Mouse (Mus musculus) liver, adult 2 months (tissue): ENCODE data around the gene Nt5m. TPM values are rescaled to one million over a fixed set of nuclear protein-coding genes. Genes with fewer than 3 reads are reported as not detected.

ENCODE experiments used
- DNase-seq: peaks from one replicate; pipeline ENCODE4 v3.0.0-alpha.2; 2011; ENCODE audit warnings: low read depth, low spot score; ENCODE audit errors: extremely low read depth
- H3K27ac ChIP-seq: fragments of 200-500 bp; replicated peaks from 2 replicates; pipeline ENCODE4 v1.5.1; 2012; ENCODE audit warnings: low read depth, mild to moderate bottlenecking, control low read depth, inconsistent platforms, low read length; ENCODE audit not compliant: insufficient read depth
- H3K27me3 ChIP-seq: fragments of 200-500 bp; 2 replicates; pipeline ENCODE4 v1.6.1; 2012; ENCODE audit warnings: mild to moderate bottlenecking, moderate library complexity, low read length, inconsistent platforms; ENCODE audit not compliant: control insufficient read depth, insufficient read depth
- H3K36me3 ChIP-seq: fragments of 200-500 bp; 2 replicates; pipeline ENCODE4 v1.6.1; 2012; ENCODE audit warnings: low read length, inconsistent platforms; ENCODE audit not compliant: control insufficient read depth, insufficient read depth
- H3K4me1 ChIP-seq: fragments of 200-500 bp; 2 replicates; pipeline ENCODE4 v1.6.1; 2011; ENCODE audit warnings: low read length; ENCODE audit not compliant: control insufficient read depth, insufficient read depth
- H3K4me3 ChIP-seq: fragments of 200-500 bp; 2 replicates; pipeline ENCODE4 v1.5.1; 2011; ENCODE audit warnings: low read depth, mild to moderate bottlenecking, control low read depth, low read length, moderate library complexity; ENCODE audit not compliant: insufficient read depth
- H3K79me2 ChIP-seq: fragments of 200-500 bp; 2 replicates; pipeline ENCODE4 v1.6.1; 2012; ENCODE audit warnings: inconsistent platforms, mild to moderate bottlenecking, low read length, moderate library complexity; ENCODE audit not compliant: control insufficient read depth, insufficient read depth
- H3K9ac ChIP-seq: fragments of 200-500 bp; 2 replicates; pipeline ENCODE4 v1.6.1; 2012; ENCODE audit warnings: low read depth, mild to moderate bottlenecking, control low read depth, inconsistent platforms, low read length
- CTCF ChIP-seq: fragments of 200-500 bp; IDR thresholded peaks from 2 replicates; pipeline ENCODE4 v1.5.1; 2011; ENCODE audit warnings: low read depth, low read length, control low read depth
- POLR2A ChIP-seq: fragments of 200-500 bp; IDR thresholded peaks from 2 replicates; pipeline ENCODE4 v1.6.1; 2011; ENCODE audit warnings: low read length, control low read depth; ENCODE audit not compliant: insufficient read depth; ENCODE audit errors: extremely low read depth
- WGBS: fragments of 180-500 bp; shearing (Covaris S2); methylation state at CpG from one replicate; pipeline ENCODE4 v1.1.7; 2018; 5-methylcytosine and 5-hydroxymethylcytosine counted together
- polyA plus RNA-seq: library from polyadenylated mRNA; depleted of rRNA; stranded (reverse); fragments of >200 nt; gene quantifications from 2 replicates; pipeline ENCODE4 v1.2.3, GENCODE M21; 2012
- total RNA-seq: library from RNA; depleted of rRNA; stranded (reverse); fragments of >200 nt; gene quantifications from 2 replicates; pipeline ENCODE4 v1.2.3, GENCODE M21; 2014

Nt5m gene
- total and polyA plus RNA-seq, 2 experiments: 6.9 to 19.3 TPM

- peak overlapping the region; percentile 63 for H3K4me3 ChIP-seq
- peak overlapping the region; percentile 84; the same call in 1 of the 2 replicates for H3K9ac ChIP-seq
- peaks cover 12% of the 10 kb centered on the region; the same call in 1 of the 2 replicates for H3K79me2 ChIP-seq
- H3K27me3 ChIP-seq: no peaks in the 10 kb centered on the region
- H3K27ac ChIP-seq: peak overlapping the region; percentile 90
- DNase-seq: peak; percentile 51
- no peak for TF ChIP-seq POLR2A
- TF ChIP-seq CTCF: no peak
- peaks cover 15% of the 10 kb centered on the region; the same call in 1 of the 2 replicates for H3K36me3 ChIP-seq
- WGBS: 26% methylated on average over 14 of the region's 14 CpGs
- H3K4me1 ChIP-seq: peaks cover 20% of the 10 kb centered on the region
These were observed 28.6 kb upstream of the Nt5m start for GRCm38 (mm10) chr11:59810480-59811158.

GRCm38 (mm10) chr11:59811211-59811610, 28.0 kb upstream of the Nt5m start:
- Histone ChIP-seq H3K36me3 (peaks cover 15% of the 10 kb centered on the region; the same call in 1 of the 2 replicates), H3K27ac (no peak overlapping the region), H3K4me1 (peaks cover 23% of the 10 kb centered on the region), H3K4me3 (no peak overlapping the region), H3K79me2 (peaks cover 12% of the 10 kb centered on the region; the same call in 1 of the 2 replicates), H3K9ac (no peak overlapping the region), H3K27me3 (no peaks in the 10 kb centered on the region)
- 47% methylated on average over 4 of the region's 4 CpGs for WGBS
- no peak for TF ChIP-seq CTCF
- TF ChIP-seq POLR2A: no peak
- peak; percentile 11 for DNase-seq

- Histone ChIP-seq H3K4me1 (peaks cover 23% of the 10 kb centered on the region), H3K27me3 (no peaks in the 10 kb centered on the region), H3K9ac (no peak overlapping the region), H3K36me3 (peaks cover 10% of the 10 kb centered on the region), H3K79me2 (peaks cover 5% of the 10 kb centered on the region; the same call in 1 of the 2 replicates), H3K27ac (no peak overlapping the region), H3K4me3 (no peak overlapping the region)
- DNase-seq: no peak
- no peak for TF ChIP-seq CTCF
- no peak for TF ChIP-seq POLR2A
- WGBS: 78% methylated on average over 3 of the region's 3 CpGs
These were observed 26.0 kb upstream of the Nt5m start for GRCm38 (mm10) chr11:59813276-59813675.

GRCm38 (mm10) chr11:59814311-59814710, 24.9 kb upstream of the Nt5m start:
- Histone ChIP-seq H3K4me3 (no peak overlapping the region), H3K27me3 (no peaks in the 10 kb centered on the region), H3K36me3 (peaks cover 19% of the 10 kb centered on the region), H3K4me1 (peaks cover 18% of the 10 kb centered on the region), H3K79me2 (no peaks in the 10 kb centered on the region), H3K27ac (peak overlapping the region; percentile 85), H3K9ac (no peak overlapping the region)
- no peak for DNase-seq
- WGBS: 100% methylated on average over 1 of the region's 1 CpGs
- TF ChIP-seq CTCF: no peak
- no peak for TF ChIP-seq POLR2A

- WGBS: 23% methylated on average over 6 of the region's 6 CpGs
- H3K27ac ChIP-seq: peak overlapping the region; percentile 85
- no peak for TF ChIP-seq POLR2A
- no peak for TF ChIP-seq CTCF
These were observed 24.3 kb upstream of the Nt5m start for GRCm38 (mm10) chr11:59814936-59815335.

GRCm38 (mm10) chr11:59815482-59816065, 23.7 kb upstream of the Nt5m start:
- WGBS: 50% methylated on average over 6 of the region's 6 CpGs
- H3K4me3 ChIP-seq: no peak overlapping the region
- TF ChIP-seq POLR2A (no peak), CTCF (no peak)
- H3K79me2 ChIP-seq: no peaks in the 10 kb centered on the region
- peak; percentile 55 for DNase-seq
- peak overlapping the region; percentile 64 for H3K27ac ChIP-seq
- H3K9ac ChIP-seq: no peak overlapping the region
- no peaks in the 10 kb centered on the region for H3K27me3 ChIP-seq
- peaks cover 31% of the 10 kb centered on the region for H3K36me3 ChIP-seq
- H3K4me1 ChIP-seq: peaks cover 18% of the 10 kb centered on the region

More at GRCm38 (mm10) chr11:59814936-59815335, 24.3 kb upstream of the Nt5m start:
- DNase-seq: peak; percentile 95
- no peaks in the 10 kb centered on the region for H3K27me3 ChIP-seq
- H3K9ac ChIP-seq: no peak overlapping the region
- peaks cover 18% of the 10 kb centered on the region for H3K4me1 ChIP-seq
- no peaks in the 10 kb centered on the region for H3K79me2 ChIP-seq
- peaks cover 25% of the 10 kb centered on the region for H3K36me3 ChIP-seq
- H3K4me3 ChIP-seq: no peak overlapping the region
